Mouse (Mus musculus): ENCODE results near the gene Abhd11.

DNA sequence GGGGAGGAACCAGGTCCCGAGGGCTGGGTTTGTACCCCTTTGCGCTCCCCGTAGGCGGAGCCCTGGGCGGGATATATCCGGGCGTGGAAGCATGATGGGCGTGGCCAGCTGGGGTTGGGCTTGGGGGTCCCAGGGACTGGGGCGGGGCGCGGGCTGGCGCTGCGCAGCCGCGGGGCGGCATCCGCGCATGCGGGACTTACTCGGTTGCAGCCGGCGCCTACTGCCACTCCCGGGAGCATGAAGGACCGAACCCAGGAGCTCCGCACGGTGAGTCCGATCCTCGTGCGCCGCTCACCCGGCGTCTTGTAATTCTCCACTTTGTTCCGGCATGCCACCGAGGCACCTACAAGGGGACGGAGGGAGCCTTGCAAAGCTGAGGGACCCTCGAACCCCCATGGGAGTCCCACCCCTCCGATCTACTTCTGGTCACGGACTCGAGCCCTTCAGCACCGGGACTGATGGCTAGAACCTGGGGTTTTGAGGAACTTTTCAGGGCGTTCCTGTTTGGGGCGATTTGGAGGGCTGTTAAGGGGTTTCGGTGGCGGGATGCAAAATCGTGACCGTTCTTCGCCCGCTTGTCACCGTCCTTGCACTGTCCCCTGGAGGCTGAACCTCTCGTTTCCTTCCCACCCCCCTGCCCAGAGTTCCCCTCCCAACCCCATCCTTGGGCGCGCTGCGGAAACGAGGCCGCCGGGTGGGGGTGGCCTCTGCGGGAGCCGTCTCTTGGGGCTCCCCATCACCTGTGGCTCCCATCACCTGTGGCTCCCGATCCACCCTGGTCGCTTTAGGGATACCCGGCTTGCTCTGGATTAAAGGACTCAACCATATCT lies 14.6 kb downstream of the Abhd11 start, which contains the start of gene Stx1a:
- TF ChIP-seq POLR2A (IDR thresholded peaks at IDR 0.05; ENCODE audit: insufficient read depth, low read depth, low read length) (peak; percentile 84), CTCF (IDR thresholded peaks at IDR 0.05) (0 out of 2 replicates have a peak, but pooled peaks have one; percentile 12)

All from heart, adult 2 months (tissue).